Mouse (Mus musculus): ENCODE results near the gene Srgap3.
A peak's percentile ranks its signal among the peaks of the same experiment; 100 is the strongest.

Srgap3 gene

DNA sequence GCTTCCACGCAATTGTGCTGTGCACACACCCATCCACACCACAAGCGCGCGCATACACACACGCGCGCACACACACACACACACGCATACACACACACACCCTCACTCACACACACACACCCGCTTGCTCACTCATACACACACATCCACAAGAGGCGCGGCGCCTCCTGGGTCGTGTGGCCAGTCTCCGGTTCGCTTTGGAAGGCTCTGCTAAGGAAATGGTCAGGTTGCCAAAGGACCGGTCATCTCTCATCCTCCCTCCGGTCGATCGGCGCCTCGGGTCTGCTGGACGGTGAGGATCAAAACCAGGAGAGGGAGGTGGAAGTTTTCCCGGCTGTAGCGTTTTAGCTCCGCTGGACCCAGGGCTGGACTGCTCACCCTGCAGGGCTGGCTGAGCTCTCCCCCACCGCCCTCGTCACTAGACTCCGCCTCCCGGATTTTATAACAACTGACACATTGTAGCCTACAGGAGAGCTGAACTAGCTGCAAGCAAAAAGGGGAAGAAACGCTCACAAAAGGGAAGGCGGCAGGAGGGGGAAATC lies at the start of gene Srgap3:
Gene Srgap3, minus strand, starts transcription at position 372 of the 542 bp plus-strand sequence.
- DNase-seq (ENCODE audit: low spot score in 2 of 2): peak; percentile 49 to 57

DNA sequence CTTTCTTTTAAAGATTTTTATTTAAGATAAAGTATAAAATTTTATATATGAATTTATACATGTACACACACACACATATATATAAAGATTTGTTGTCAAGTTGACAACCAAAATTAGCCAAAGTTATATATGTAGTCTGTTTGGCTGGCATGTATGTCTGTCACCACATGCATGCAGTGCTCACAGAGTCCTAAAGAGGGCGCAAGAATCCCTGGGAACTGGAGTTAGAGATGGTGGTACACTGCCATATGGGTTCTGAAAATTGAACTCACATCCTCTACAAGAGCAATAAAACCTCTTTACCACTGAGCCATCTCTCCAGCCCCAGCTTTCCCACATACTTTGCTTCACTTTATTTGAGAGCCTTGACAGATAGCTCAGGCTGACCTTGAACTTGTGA lies 48.6 kb upstream of the Srgap3 start:
- DNase-seq (ENCODE audit: low spot score in 2 of 2): no peak

DNA sequence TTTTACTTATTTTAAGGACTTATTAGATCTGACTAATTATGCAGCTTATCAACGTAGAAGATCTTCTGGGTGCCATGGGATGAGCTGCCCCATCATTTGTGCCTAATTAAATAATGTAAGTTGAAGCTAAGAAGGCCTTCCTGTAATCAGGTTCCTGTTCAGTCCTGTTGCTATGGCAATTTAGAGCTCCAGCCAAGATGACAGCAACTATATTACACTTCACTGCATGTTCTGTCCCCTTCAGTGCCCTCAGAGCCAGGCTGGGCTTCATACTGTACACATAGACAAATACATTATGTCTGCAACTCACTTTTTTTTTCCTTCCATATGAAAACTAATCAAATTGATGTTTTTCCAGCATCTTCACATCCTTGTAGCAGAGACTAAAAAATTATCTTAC lies 43.1 kb upstream of the Srgap3 start:
- no peak for DNase-seq (ENCODE audit: low spot score in 2 of 2)

DNA sequence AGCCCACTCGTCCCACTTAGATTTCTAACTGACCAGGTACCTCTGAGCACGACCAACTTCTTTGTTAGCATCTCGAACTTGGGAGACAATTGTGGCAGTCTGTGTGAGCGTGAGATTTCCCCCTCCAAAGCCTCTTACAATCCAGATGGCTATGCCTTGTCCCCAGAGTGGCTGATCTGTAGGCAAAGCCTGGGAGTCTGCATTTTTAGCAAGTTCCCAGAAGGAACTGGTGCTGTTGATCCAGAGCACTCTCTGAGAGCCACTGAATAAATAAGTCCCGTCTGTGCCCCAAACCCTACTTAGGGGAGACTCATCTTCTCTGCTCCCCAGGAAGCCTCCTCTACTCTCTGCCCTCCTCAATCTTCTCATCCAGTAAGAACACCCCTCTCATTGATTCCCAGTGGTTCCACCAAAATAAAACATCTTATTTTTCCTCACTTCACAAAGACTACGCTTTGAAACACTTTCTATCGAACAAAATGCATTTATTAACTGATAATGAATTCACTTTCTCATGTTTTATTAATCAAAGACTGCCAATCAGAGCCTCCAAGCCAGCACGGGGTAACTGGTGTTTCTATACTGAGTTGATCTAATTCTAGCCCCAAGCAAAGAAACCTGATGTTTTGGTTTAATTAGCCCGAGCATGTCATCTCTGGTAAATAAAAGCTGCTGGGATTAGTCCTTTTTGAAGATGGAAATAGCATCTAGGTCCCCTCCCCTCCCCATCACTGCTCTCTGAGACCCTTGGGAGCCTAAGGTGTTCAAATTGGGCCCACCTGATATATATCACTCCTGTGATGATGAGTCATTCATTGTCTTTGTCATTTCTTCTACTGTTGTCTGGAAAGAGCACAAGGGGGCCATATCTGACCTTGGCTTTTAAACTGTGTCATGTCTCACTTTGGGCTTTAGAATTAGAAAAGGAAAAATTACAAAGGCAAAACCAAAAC lies 38.6 kb upstream of the Srgap3 start:
- no peak for DNase-seq (ENCODE audit: low spot score in 2 of 2)

DNA sequence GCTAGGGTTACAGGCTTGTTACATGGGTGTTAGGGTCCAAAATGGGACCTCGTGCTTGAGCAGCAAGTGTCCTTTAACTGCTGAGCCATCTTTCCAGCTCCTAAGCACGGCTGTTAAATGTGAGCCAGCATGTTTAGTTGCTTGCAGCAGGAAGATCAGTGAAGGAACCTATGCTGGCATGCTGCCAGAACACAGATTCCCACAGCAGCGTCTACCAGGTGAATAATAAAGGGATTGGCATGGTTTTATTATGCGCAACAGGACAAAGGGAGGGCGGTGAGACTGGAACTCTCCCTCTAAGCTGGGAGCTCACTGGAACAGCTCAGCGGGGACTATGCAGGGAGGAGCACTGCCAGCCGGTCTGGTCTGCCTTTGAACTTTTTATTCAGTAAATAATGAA lies 35.2 kb upstream of the Srgap3 start:
- DNase-seq (ENCODE audit: low spot score in 2 of 2): no peak

DNA sequence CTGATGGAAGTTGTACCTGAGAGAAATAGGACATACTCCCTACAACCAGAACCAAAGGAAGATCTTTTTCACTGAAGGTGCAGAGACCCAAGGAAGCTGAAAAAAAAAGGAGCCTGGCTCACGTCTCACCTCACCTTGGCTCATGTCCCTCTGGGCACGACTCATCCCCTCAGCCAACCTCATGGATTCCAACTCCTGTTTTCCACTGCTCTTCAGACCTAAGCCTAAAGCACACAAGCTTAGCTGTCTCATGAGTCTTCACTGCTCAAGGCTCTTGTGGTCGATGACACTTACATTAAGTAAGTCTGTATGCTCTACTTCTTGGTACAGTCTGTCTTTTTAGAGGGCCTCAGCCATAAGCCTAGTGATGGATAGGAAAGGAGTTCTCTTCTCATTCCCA lies 31.9 kb upstream of the Srgap3 start:
- DNase-seq (ENCODE audit: low spot score in 2 of 2): no peak

DNA sequence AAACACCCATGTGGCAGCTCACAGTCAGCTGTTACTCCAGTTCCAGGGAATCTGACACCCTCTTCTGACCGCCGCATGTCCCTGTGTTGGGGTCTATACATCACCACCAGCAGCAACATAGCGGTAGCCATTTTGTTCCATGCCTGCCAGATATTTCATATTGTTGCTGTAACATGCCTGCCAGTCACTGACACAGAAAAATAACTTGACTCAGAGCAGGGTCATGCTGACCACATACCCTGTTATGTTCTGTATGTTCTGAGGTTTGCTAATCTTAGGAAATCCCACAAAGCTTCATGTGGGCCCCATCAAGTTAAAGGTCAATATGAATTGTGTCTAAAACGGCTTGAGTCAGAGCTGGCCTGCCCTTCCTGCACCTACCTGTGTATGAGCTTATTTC lies 30.2 kb upstream of the Srgap3 start:
- no peak for DNase-seq (ENCODE audit: low spot score in 2 of 2)

DNA sequence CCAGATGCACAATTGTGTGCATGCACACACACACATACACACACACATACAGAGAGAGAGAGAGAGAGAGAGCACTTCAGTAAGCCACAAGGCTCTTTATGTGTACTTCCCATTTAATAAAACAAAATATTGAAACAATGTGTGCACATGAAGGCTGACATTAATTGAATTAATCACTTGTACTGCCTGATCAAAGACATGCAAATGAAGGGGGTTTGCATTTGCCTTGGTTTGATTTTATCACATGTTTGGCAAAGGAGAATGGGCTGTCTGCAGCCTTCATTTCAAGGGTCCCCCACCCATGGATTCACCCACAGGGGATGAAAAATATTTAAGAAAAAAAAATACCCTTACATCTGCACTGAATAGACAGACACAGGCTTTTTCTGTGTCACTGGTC lies 29.5 kb upstream of the Srgap3 start:
- DNase-seq (ENCODE audit: low spot score in 2 of 2): no peak

DNA sequence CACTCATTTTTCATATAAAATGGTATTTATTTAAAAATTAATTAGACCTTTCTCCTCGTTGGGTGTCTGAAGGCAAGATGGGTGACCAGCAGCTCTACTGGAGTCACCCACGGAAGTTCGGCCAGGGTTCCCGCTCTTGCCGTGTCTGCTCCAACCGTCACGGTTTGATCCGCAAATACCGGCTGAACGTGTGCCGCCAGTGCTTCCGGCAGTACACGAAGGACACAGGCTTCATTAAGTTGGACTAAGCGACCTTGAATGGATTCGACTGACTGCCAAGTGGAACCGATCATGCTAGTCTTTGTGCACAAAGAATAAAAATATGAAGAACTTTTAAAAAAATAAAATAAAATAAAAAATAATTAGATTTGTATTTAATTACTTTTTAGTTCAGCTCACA lies 29.1 kb upstream of the Srgap3 start:
- DNase-seq (ENCODE audit: low spot score in 2 of 2): no peak

DNA sequence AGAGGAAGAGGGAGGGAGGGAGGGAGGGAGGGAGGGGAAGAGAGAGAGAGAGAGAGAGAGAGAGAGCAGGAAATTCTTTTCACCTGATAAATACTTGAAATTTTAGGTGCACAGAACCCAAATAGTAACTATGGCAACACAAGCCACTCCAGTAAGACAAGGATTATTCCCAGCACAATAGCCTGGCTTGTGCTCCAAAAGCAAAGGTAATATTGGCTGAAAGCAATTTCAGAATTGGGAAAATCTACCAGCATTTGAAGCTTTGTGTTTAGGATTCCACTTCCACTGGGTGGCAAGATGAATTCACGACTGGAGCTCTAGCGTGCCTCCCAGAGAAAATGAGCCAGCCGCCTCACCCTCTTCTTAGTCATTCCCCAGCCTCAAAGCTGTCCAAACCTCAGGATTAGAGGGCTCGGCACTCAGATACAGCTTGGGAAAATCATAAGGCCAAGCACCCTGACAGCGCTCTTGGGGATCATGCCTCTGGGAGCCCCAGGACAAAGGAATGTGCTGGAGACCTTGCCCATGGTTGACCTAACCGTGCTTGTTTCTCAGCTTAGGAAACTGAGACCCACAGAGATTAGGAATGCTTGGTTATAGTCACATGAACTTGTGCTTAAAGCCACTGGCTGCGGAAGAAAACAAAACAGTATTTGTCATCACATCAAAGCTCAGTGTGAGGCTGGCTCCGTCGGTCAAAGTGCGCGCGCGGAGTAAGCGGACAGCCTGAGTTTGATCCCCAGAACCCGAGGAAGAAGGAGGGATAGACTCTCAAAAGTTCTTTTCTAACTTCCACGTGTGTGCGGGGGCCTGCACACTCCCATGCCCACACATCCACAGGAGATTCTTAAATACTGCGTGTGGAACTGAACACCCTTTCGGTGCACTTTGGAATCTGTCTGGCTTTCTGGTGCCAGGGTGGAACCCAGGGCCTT lies 27.0 kb upstream of the Srgap3 start:
- DNase-seq (ENCODE audit: low spot score in 2 of 2): no peak

DNA sequence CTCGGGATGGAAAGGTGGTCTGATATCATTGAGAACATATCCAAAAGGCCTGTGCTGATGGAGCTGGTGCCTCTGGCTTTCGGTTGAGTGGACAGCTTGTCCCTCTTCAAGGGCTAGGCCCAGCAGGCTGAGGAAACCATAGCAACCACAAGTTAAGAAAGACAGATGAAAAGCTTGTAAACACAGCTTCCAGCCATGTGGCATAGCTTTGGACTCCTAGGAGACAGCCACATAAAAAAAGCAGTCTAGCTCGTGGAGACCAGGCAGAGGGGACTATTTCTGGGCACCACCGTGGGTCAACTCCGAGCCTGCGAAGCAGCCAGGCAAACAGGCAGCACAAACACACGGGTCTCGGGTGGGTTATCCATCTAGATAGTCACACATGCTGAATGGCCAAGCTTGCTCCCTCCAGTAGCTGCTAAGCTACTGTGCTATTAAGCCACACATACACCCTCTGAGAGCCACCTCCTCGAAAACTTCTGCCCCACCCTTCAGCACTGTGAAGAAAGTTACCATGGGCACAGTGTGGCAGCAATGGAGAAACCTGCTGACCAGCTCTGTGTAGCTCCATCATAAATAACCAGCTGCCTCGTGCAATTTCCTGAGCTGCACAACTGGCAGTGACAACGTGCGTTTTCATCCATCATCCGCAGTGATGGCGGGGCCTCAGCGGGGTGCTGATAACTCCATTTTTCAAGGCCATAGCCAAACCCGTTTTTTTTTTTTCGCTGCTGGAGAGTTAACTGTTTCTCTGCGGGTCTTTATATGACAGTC lies 26.0 kb upstream of the Srgap3 start:
- DNase-seq (ENCODE audit: low spot score in 2 of 2): no peak

DNA sequence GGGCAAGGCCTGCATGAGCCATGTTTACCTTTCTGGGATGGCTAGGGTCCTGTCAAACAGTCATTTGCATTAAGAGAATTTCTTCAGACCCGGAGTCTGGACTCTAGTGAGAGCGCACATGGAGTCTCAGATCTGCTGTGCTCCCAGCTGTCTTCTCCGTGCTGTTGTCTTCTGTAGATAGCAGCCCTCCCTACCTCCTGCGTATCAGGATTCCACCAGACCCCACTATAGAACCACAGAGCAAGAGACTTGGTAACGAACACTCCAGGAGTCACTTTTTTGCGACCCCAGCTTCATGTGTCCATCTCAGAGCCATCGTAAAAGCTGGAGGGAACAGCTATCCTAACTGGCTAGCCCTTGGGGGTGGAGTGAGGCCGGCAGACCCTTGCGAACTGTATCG lies 25.1 kb upstream of the Srgap3 start:
- no peak for DNase-seq (ENCODE audit: low spot score in 2 of 2)

DNA sequence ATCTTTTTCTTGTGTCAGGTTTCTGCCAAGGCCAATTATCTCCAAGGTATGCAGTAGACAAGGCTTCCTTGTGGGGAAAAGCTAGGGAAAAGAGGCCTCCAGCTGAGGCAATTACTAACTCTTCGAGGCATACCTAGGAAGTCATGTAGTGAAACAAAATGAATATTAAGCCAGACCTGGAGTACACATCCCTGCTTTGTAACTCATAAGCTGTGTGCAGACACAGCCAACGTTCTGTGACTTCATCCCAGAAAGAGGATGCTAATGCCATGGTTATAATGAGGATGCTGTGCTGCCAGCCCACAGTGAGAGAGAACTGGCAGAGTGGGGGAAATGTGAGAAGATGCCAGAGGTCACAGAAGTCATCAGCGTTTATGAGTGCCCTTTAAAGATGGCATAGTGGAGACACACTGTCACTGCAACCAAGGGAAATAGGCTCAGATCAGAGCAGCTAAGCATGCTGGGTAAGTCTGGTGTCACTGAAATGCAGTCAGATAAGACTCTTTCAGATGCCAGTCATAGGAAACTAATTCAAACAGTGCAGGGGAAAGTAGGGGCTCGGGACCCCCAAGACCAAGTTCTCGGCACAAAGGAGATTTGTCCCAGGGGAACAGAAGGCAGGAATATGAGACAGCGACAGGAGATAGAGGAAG lies 24.2 kb upstream of the Srgap3 start:
- DNase-seq (ENCODE audit: low spot score in 2 of 2): no peak

DNA sequence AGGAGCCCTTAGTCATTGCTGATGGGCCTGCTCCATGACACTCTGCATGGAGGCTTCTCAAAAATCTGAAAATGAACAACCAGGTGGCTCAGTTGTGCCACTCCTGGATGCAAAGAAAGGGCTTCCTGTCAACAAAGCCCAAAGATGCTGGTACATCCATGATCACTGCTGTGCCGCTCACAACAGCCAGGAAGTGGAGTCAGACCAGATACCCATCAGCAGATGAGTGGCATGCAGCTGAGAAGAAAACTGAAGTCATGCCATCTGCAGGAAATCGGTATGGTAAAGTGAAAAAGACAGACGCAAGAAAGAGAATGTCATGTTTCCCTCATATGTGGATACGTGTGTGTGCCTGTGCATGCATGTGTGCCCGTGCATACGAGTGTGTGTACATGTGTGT lies 20.3 kb upstream of the Srgap3 start:
- no peak for DNase-seq (ENCODE audit: low spot score in 2 of 2)

DNA sequence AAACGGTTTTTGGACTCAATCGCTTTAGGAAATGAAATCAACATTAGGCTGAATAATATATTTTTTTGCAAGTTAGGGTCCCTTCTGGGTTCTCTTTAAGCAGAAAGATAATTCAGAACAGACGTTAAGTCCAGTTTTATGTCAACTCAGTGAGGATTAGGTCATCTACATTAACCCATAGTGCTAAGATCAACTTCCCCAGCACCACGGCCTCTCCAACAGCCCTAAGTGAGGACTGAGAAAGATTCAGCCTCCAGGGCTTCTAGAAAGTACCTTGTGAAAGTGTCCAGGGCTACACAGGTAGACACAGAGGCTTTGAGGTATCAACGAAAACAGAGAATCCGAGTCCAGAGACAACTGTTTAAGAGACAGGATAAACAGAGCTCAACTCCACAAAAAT lies 11.3 kb upstream of the Srgap3 start:
- DNase-seq (ENCODE audit: low spot score in 2 of 2): no peak

DNA sequence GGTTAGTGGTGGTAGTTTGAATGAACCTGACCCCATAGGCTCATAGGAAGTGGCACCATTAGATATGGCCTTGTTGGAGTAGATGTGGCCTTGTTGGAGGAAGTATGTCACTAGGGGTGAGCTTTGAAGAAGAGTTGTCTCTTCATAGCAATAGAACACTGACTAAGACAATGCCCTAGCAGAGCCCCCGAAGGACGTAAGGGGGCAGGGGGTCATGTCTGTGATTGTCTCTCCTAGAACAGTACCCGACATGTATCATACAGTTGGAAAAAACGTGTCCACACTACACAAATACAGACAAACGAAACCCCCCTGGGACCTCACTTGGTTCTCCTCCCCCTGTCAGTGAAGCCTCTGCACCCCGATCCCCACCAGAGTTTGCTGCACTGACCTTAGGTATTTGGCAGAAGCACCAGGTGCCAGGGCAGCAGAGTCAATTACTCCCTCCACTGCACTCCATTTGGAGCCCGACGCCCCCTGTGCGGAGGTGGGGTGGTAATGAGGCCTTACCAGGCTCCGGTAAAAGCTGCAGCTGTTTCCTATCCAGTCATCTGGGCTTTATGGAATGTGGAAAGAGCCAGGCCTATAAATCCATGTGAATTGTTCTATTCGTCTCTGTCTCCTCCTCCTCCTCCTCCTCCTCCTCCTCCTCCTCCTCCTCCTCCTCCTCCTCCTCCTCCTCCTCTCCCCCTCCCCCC lies 10.7 kb upstream of the Srgap3 start:
- no peak for DNase-seq (ENCODE audit: low spot score in 2 of 2)

DNA sequence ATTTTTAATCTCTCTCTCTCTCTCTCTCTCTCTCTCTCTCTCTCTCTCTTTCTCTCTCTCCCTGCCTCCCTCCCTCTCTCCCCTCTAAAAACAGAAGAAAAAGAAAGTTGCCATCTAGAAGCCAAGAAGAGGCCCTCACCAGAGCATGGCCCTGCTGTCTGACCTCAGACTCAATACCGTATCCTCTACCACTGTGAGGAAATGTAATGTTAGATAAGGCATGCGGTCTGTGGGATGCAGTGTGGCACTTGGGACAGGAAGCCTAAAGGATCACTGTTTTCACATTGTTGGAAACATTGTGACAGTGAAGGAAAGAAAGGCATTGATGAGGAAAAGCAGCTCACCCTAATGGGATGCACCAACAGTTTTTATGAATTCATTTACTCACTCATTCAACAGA lies 8.7 kb upstream of the Srgap3 start:
- DNase-seq (ENCODE audit: low spot score in 2 of 2): no peak

DNA sequence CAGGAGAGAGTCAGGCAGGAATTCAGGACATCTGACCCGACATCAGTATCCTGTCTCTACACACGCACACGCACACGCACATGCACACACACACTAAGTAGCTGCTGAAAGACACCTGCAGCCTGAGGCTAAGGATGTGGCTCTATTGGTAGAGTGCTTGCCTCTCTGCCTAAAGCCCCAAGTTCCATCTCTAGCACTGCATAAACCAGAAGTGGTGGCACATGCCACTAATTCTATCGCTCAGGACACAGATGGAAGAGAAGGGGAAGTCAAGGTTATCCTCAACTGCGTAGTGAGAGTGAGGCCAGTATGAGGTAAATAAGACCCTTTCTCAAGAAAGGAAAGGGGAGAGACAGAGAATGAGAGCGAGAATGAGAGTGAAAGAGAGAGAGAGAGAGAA lies 6.8 kb upstream of the Srgap3 start:
- DNase-seq (ENCODE audit: low spot score in 2 of 2): no peak

DNA sequence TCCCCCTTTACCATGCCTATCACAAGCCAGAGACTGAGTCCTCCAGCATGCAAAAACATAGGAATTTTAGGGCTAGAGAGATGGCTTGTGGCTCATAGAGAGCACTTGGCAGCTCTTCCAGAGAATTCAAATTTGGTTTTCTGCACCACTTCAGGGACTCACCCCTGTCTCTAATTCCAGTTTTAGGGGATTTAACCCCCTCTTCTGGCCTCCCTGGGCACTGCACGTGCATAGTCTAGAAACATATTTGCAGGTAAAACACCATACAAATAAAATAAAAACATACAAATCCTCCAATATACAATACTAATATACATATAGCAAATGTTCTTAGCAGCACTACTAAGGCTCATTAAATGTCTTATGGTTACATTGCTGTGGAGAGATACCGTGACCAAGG lies 4.2 kb upstream of the Srgap3 start:
- peak in 1 of 2 experiments; percentile 5 for DNase-seq (ENCODE audit: low spot score in 2 of 2)
